Mouse (Mus musculus) intestine, postnatal 0 days (tissue): Measurements from ENCODE around the gene E2f8. TPM values are rescaled to one million over a fixed set of nuclear protein-coding genes. Genes with fewer than 3 reads are reported as not detected.

Experiments
- ATAC-seq: fragments of 200-750 bp; cut with Nextera tagmentation; 2 replicates; pipeline ENCODE4 v1.8.0; 2017; ENCODE audit warnings: mild to moderate bottlenecking, moderate TSS enrichment, moderate library complexity
- H3K27ac ChIP-seq: fragments of 300-500 bp; sonication (generic); 2 replicates; pipeline ENCODE4 v1.5.1; 2014; ENCODE audit warnings: mild to moderate bottlenecking, low read depth, low read length, moderate library complexity
- H3K27me3 ChIP-seq: fragments of 300-500 bp; sonication (generic); replicated peaks from 2 replicates; pipeline ENCODE4 v1.6.1; 2014; ENCODE audit warnings: low read length, mixed read lengths; ENCODE audit not compliant: control insufficient read depth, insufficient read depth
- H3K36me3 ChIP-seq: fragments of 300-500 bp; sonication (generic); 2 replicates; pipeline ENCODE4 v1.6.1; 2014; ENCODE audit warnings: mild to moderate bottlenecking, moderate library complexity; ENCODE audit not compliant: control insufficient read depth, insufficient read depth
- H3K4me1 ChIP-seq: fragments of 300-500 bp; sonication (generic); replicated peaks from 2 replicates; pipeline ENCODE4 v1.6.1; 2014; ENCODE audit warnings: antibody characterized with exemption, low read length, mixed read lengths; ENCODE audit not compliant: control insufficient read depth, insufficient read depth
- H3K4me2 ChIP-seq: fragments of 300-500 bp; sonication (generic); replicated peaks from 2 replicates; pipeline ENCODE4 v1.6.1; 2014; ENCODE audit warnings: low read depth, mild to moderate bottlenecking, moderate library complexity
- H3K4me3 ChIP-seq: fragments of 300-500 bp; sonication (generic); 2 replicates; pipeline ENCODE4 v1.5.1; 2014; ENCODE audit warnings: low read depth, low read length
- H3K9ac ChIP-seq: fragments of 300-500 bp; sonication (generic); 2 replicates; pipeline ENCODE4 v1.6.1; 2014; ENCODE audit warnings: mild to moderate bottlenecking, low read depth, low read length
- H3K9me3 ChIP-seq: fragments of 300-500 bp; sonication (generic); 2 replicates; pipeline ENCODE4 v1.6.1; 2016; ENCODE audit warnings: mixed run types; ENCODE audit not compliant: control insufficient read depth
- CTCF ChIP-seq: sonication (generic); IDR thresholded peaks from 2 replicates; pipeline ENCODE4 v1.5.1; 2016; ENCODE audit warnings: low read depth, mild to moderate bottlenecking, control low read depth, antibody characterized with exemption, moderate library complexity
- WGBS: fragments of 180-500 bp; shearing (Covaris S2); extraction: QIAGEN DNeasy Blood & Tissue Kit; methylation state at CpG from one replicate; pipeline ENCODE4 v1.1.7; 2014; 5-methylcytosine and 5-hydroxymethylcytosine counted together
- polyA plus RNA-seq: library from polyadenylated mRNA; unstranded; fragments of >200 nt; fragmentation: Nextera tagmentation; extraction: Ambion mirVana; gene quantifications from 2 replicates; pipeline ENCODE4 v1.2.1, GENCODE M21; 2015

E2f8 gene
- polyA plus RNA-seq, 1 experiment from 2014 or later, result 18.1 TPM

- 89% methylated on average over 1 of the region's 1 CpGs for WGBS
Observed at GRCm38 (mm10) chr7:48824671-48825070, 56.7 kb downstream of the E2f8 start.

GRCm38 (mm10) chr7:48823621-48824020 is 57.8 kb downstream of the E2f8 start:
- H3K4me3 ChIP-seq, result no peak overlapping the region
- no peak overlapping the region for H3K27ac ChIP-seq
- 0 out of 2 replicates have a peak, but pooled peaks cover 6% of the 10 kb centered on the region for H3K4me1 ChIP-seq
- no peak overlapping the region for H3K4me2 ChIP-seq
- no peaks in the 10 kb centered on the region for H3K9me3 ChIP-seq
- peaks cover 73% of the 10 kb centered on the region for H3K36me3 ChIP-seq
- no peaks in the 10 kb centered on the region for H3K27me3 ChIP-seq
- WGBS, result 87% methylated on average over 3 of the region's 3 CpGs
- no peak for ATAC-seq
- no peak for TF ChIP-seq CTCF
- H3K9ac ChIP-seq, result no peak overlapping the region

More at GRCm38 (mm10) chr7:48824671-48825070, 56.7 kb downstream of the E2f8 start:
- no peaks in the 10 kb centered on the region for H3K9me3 ChIP-seq
- ATAC-seq, result no peak
- H3K4me1 ChIP-seq, result 0 out of 2 replicates have a peak, but pooled peaks cover 6% of the 10 kb centered on the region
- no peak overlapping the region for H3K9ac ChIP-seq
- H3K27ac ChIP-seq, result no peak overlapping the region
- no peaks in the 10 kb centered on the region for H3K27me3 ChIP-seq
- peaks cover 65% of the 10 kb centered on the region for H3K36me3 ChIP-seq
- TF ChIP-seq CTCF, result no peak
- H3K4me3 ChIP-seq, result no peak overlapping the region
- no peak overlapping the region for H3K4me2 ChIP-seq

GRCm38 (mm10) chr7:48821654-48822053 is 59.7 kb downstream of the E2f8 start:
- Histone ChIP-seq H3K4me2 (no peak overlapping the region), H3K9me3 (no peaks in the 10 kb centered on the region), H3K4me1 (0 out of 2 replicates have a peak, but pooled peaks cover 6% of the 10 kb centered on the region), H3K36me3 (peaks cover 71% of the 10 kb centered on the region), H3K27me3 (no peaks in the 10 kb centered on the region), H3K9ac (no peak overlapping the region), H3K4me3 (no peak overlapping the region), H3K27ac (peak overlapping the region; percentile 57; the same call in 1 of the 2 replicates)
- 51% methylated on average over 5 of the region's 5 CpGs for WGBS
- peak; percentile 71 for ATAC-seq
- no peak for TF ChIP-seq CTCF

Other genes starting within 250 kb of the E2f8 start
- not detected in 2 replicates for gene Mrgprb3, start 237.8 kb downstream of the E2f8 start, polyA plus RNA-seq
- 25.2 and 29.8 TPM in 2 replicates for gene Zdhhc13, start 92.6 kb downstream of the E2f8 start, polyA plus RNA-seq
- 5.0 and 5.8 TPM in 2 replicates for gene Csrp3, start 33.6 kb downstream of the E2f8 start, polyA plus RNA-seq
- 5.8 and 8.4 TPM in 2 replicates for gene Nav2, start 27.1 kb upstream of the E2f8 start, polyA plus RNA-seq